Mouse (Mus musculus) adrenal gland, postnatal 25 days (tissue): ENCODE data around the gene Nsg2. TPM values are rescaled to one million over a fixed set of nuclear protein-coding genes. Genes with fewer than 3 reads are reported as not detected.

Experiments
- DNase-seq: peaks from one replicate; pipeline ENCODE4 v3.0.0; 2021; ENCODE audit warnings: mixed read lengths
- total RNA-seq: library from RNA; stranded (reverse); gene quantifications from 2 replicates; pipeline ENCODE4 v1.2.3, GENCODE M21; 2021

Gene Nsg2
- total RNA-seq, 1 experiment from 2014 or later = 33.9 TPM

GRCm38 (mm10) chr11:32011867-32012603 is 11.8 kb downstream of the Nsg2 start:
- DNase-seq = no peak

DNA sequence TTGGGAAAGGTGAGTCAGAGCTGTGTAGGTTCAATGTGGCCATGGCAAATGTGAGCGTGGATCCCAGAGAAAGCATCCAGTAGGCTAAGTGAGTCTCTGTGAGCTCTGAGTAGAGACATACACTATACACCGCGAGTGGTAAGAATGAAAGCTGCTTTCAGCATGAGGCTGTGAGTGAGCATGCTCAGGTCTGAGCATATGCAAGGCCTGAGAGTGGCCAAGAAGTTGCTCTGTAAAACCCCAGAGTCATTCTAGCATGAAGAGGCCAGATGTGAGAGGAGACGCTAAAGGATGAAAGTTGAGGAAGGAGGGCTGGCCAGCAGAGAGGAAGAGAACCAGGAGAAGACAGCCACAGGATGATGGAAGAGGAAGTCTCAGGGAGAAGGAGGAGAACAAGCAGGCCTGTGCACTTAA is 12.8 kb downstream of the Nsg2 start:
- DNase-seq = no peak

DNA sequence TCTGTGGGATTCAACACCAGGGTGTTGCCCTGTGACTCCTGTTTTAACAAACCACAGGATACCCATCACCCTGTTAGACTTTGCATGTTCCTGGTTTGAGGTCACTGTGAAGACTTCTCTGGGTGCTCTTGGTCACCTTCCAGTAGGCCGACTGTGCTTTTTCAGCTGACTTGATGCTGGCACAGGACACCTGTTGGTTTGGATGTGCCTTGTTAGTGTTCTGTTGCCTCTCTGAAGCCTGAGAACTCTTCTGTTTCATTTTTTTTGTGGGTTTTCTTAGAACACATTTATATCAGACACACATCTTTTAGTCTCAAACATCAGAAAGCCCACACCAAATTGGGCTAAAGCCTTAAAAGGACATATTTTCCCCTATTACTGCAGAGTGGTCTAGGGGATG is 13.3 kb downstream of the Nsg2 start:
- DNase-seq = no peak

DNA sequence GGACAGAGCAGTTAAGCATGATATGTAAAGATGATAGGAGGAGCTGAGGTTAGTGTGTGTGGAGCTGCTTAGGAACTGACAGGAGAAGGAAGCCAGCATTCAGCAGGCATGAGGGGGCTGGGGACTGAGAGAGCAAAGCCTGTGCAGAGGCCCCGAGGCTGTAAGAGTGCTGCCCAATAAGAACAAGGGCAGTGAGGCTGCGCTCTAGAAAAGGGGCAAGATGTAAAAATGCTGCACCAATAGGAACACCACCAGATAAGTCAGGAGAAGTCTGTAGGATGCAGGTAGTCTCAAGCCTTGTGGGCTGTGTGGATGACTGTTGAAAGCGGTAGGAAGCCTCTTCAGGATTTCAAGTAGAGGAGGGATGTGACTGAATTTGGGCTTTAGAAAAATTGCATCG is 17.9 kb downstream of the Nsg2 start:
- DNase-seq = no peak

DNA sequence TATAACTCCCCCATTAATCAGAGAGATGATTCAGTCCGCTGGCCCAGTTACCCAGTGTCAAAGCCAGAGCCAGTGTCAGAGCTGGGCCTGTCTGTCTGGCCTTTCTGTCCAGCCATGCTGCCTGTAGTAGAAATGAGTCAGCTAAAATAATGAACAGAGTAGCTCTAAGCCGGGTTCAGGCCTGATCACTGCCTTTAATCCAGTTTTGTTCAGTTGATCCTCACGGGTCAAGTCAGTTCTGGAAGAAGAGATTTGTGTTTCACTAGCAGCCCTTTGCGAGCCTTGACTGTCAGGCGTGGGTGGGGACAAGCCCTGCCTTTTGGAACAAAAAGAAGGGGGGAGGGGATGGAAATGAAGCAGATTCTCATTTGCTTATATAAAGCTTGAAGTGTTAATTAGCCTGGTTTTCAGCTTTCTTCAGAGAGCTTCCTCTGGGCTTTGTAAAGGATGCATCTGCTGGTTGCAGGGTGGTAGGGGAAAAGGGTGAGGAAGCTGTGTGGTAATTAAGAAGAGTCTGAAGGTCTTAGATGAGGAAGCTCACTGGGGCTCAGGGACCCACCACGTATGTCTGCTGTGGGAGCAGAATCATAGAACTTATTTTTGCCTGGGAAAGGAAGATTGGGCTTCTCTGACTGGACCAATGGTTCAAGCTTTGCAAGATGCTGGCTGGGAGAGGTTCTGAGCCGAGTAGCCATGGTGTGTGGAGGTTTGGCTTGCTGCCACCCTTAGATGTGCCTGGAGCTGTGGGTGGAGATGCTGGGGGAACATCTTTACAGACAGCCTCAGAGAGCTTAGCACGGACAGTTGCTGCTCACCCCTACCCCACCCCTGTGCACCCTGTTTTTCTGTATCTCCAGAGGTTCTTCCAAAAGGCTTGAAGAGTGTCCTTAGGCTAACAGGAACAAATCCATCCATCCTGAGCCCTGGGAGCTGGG is 20.0 kb downstream of the Nsg2 start:
- peak; percentile 55 for DNase-seq

DNA sequence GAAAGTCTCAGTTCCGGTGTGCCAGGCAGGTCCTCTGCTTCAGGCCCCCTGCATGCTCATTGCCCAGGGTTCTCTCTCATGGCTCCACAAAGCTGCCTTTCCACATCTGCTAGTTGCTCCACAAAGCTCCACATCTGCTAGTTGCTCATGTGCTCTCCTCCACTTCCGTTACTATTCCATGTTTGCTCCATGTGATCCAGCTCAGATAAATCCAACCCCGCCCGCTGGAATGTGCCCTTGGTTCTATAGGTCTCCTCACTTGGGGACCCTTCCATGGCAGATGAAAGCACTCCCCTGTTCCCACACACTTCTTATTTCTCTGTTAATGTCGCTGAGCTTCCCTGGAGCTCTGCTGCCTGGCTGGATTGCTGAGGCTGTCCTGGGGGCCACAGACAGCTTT is 26.4 kb downstream of the Nsg2 start:
- no peak for DNase-seq

DNA sequence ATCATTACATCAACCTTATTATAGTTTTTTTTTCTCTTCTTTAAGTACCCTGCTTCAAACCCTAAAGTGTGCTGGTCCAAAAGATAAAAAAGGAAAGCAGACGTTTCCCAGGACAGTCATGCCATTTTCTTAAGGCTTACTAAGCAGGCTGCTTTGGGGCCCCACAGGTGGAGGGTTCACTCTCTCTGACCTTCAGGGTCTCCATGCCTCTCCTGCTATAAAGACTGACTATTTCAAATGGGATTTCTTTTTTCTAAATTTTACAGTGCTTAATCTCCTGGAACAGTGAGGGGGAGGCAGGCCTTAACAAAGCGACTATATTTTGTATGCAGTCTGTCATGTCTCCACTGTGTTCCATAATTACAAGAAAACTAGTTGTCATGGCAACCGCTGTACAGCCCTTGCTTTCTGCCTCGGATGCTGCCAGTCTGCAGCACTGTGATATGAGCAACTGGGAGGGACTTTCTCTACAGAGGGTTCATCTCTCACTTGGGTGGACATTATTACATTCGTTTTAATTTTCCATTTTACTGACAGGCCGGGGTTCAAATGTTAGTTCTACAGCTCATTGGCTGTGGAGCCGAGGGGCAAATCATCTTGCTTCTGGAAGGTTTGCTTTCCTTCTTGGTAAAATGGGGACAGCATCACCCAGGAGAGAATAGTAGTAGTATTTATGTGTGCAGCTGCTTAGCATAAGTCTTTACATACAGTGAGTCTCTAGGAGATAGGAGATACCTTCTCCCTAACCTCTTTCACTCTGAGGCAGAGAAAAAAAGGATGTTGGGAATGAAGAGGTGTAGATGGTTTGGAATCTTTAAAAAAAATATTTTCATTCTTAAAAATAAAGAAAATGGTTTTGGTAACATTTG is 27.4 kb downstream of the Nsg2 start:
- DNase-seq = no peak

GRCm38 (mm10) chr11:32028605-32029004 is 28.3 kb downstream of the Nsg2 start:
- DNase-seq = no peak

DNA sequence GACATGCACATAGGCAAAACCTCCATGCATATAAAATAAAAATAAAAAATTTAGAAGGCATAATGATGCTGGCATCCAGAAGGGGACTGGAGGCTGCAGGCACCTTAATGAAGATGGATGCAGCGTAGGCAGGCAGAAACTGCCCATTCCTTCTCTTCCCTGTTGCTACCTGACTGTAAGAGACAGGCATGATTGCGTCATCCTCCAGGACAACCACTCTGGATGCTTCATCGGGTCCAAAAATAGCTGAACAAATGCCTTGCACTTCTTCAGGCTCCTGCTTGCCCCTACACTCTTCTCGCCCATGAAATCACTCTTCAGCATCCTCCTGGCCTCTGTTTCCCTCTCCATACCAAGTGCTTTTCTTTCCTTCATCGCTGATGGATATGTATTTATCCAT is 29.1 kb downstream of the Nsg2 start:
- DNase-seq = no peak

DNA sequence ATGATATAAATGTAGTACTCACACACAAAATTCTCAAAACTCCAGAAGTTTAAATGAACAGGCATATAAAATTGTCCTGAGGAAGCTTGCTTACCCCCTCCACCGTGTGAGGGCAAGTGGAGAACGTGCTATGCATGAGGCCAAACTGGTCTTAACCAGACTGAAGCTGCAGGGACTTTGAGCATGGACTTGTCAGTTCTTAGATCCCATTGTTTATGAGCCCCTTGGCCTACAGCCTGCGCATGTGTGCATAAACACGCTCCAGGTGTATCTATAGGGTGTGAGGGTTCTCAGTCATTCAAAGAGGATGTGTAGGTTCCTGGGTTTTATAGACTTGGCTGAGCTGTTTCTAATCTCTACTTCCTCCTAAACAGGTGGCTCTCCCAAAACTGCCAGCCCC is 31.1 kb downstream of the Nsg2 start:
- no peak for DNase-seq

- DNase-seq = no peak
These were observed 31.8 kb downstream of the Nsg2 start for GRCm38 (mm10) chr11:32032053-32032452.

DNA sequence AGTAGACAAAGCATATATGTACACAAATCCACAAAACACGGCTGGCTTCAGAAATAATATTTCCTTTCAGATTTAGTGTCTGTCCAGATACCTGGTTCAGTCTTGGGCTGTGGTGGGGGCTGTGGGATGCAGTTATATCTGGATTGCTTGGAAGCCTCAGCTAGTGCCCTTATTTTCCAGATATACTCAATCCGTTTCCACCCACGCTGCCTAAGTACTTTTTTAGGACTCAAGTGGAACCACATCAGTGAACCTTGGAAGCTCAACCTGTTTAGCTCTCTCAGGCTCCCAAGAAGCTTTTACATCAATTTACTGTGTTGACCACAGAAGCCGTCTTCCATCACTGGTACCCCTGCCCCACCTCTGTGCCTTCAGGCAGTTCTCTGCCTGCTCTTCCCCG is 35.6 kb downstream of the Nsg2 start:
- no peak for DNase-seq

DNA sequence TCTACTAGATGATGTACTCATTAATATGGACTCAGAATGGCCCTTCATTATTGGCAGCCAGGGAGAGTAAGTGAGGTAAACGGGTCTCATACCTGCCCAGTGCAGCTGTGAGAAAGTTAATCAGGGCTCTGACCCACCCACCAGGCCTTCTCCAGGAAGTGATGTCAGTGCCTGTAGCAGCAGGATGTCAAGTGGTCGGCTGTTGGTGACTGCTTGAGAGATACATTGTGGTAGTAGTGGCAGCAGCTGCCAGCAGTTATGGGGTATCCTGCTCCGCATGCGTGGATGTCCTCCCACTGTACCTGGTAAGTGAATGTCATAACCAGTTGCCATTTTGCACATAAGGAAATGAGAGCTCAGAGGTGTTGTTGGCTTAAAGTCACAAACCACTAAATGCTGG is 39.4 kb downstream of the Nsg2 start:
- no peak for DNase-seq

GRCm38 (mm10) chr11:32057389-32057788 is 57.1 kb downstream of the Nsg2 start:
- DNase-seq = no peak

DNA sequence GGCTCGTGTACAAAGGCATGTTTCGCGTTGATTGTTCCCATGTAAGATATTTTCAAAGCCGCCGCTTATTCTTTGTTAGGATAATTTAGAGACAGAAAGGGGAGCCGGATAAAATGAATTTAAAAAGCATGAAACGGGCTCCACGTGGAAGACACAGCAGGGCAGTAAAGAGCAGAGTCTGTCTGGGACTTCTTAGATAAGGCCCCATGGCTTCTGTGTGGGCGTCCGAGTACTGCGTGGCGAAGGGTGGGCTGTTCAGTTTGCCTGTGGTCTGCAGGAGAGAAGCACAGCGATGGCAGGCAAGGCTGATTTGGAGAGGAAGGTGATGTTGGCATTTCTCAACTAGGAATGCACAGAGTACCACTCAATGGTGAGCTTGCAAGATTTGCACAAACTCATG is 57.6 kb downstream of the Nsg2 start:
- no peak for DNase-seq

- DNase-seq = no peak
These were observed 60.8 kb downstream of the Nsg2 start for GRCm38 (mm10) chr11:32061020-32061419.

DNA sequence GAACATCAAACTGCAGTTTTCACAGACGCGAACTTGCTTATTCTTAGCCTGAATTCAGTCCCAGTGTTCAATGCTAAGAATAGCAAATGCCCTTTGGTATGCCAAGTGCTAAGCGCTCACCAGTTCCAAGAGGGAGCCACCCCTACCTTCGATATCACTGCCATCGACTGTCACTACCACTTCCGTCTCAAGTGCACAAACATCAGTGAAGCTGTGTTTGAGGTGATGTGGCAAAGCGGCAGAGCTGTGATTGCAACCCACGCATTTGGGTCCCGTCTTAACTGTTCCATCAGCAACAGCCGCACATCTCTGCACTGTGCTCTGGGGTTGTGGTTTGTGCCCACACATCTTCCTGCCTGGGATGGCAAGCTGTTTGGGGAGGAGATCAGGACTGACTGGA is 61.6 kb downstream of the Nsg2 start:
- DNase-seq = no peak

- no peak for DNase-seq
These were observed 63.7 kb downstream of the Nsg2 start for GRCm38 (mm10) chr11:32063775-32064510.

GRCm38 (mm10) chr11:32064511-32064862 is 64.2 kb downstream of the Nsg2 start:
- DNase-seq = no peak

DNA sequence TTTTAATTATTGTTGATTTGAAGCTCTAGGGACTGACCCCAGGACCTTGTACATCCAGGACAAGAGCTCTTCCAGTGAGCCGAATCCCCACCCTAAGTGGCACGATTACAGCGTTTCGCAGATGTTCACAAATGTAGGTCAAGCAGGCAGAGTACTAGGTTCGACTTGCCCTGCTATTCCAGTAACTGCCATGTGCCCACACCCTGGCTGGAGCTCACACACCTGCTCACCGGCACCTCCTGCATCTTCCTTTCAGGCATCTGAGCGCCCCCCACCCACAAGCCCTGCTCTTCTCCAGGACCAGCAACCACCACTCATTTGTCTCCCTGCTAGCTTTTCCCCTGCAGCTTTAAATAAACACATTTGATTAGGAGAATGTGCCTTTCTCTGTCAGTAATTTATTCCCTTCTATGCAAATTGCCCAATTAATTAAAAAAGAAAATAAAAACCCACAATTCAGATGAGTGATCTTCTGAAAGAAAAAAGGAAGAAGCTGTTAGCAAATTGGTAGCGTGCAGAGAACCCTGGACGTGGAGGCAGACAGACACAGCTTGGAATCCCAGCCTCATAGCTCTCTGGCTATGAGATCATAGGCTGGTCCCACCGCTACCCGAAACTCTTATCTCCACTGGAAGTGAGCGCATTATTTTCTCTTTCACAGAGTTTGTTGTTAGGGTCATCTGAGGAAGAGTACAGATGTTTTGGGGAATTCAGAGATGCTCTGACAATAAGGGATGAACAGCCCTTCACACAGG is 68.7 kb downstream of the Nsg2 start:
- no peak for DNase-seq

DNA sequence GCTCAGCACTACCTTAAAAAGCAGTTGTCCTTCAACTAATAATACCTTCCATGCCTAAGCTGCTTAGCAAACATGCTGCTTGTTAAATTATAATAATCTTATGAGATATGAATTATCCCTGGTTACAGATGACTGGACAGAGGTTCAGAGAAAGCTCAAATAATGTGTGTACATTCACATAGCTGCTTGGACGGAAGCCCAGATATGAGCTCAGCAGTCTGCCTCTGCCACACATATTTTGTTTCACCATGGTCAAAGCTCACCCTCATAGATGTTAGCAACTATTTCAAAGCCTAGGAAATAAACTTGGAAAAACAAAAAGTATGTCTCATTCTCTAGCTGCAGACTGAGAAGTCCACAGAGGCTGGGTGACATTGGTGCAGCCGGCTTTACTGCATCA is 74.9 kb downstream of the Nsg2 start:
- no peak for DNase-seq
